Mouse (Mus musculus) ES-Bruce4 (cell line): ENCODE data around the gene Cacna2d1.

Experiments used
- CTCF ChIP-seq: IDR thresholded peaks from one replicate; pipeline ENCODE4 v1.8.1; 2011; ENCODE audit warnings: low read depth, low read length
- EP300 ChIP-seq: IDR thresholded peaks from 2 replicates; pipeline ENCODE4 v1.6.1; 2011; ENCODE audit warnings: low read depth, low read length; ENCODE audit not compliant: insufficient read depth
- POLR2A ChIP-seq: IDR thresholded peaks from one replicate; pipeline ENCODE4 v1.8.1; 2011; ENCODE audit warnings: low read length; ENCODE audit not compliant: insufficient read depth

DNA sequence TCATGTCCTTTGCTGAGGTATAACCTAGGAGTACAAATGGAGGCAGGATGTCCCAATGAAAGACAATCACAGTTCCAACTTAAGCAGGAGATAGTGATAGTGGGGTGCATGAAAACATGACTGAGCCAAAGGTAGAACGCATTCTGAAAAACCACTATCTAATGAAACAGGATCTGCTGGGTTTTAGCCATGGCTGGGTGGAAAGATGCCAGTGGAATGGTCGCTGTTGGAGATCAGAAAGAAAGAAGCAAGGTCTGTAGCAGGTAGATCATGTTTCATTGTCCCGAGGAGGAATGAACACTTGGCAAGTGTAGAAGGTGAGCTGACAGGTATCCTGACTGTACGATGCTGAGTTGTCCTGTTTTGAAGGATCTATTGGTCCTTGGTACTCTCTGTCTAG, 7.6 kb downstream of the Cacna2d1 start:
- TF ChIP-seq CTCF: no peak
- TF ChIP-seq POLR2A: no peak
- no peak for TF ChIP-seq EP300
